Mouse (Mus musculus) megakaryocyte, embryonic 14.5 days (primary cell): ENCODE measurements at regions not wholly inside any gene's neighbourhood (a gene's known extent, or its start where the extent isn't known, plus 50 kb on each side); places are given as distances from the start of the nearest gene placed in this dataset.

Source experiments
- H3K27me3 ChIP-seq: replicated peaks from 2 replicates; pipeline ENCODE3; 2012; ENCODE audit warnings: inconsistent platforms
- H3K36me3 ChIP-seq: replicated peaks from 2 replicates; pipeline ENCODE3; 2012; ENCODE audit warnings: low read length, inconsistent platforms, mixed read lengths
- H3K4me1 ChIP-seq: 2 replicates; pipeline ENCODE4 v1.6.1; 2012; ENCODE audit warnings: inconsistent platforms
- H3K4me3 ChIP-seq: replicated peaks from 2 replicates; pipeline ENCODE3; 2012; ENCODE audit warnings: moderate library complexity, mild to moderate bottlenecking, inconsistent platforms
- H3K9me3 ChIP-seq: 2 replicates; pipeline ENCODE4 v1.6.1; 2012; ENCODE audit warnings: inconsistent platforms
- FLI1 ChIP-seq: IDR thresholded peaks from 2 replicates; pipeline ENCODE4 v1.6.1; 2012; ENCODE audit warnings: low read length, inconsistent platforms, mixed read lengths
- GATA1 ChIP-seq: IDR thresholded peaks from 3 replicates; pipeline ENCODE4 v1.6.1; 2012; ENCODE audit warnings: mixed read lengths, low read length, inconsistent platforms, borderline replicate concordance

DNA sequence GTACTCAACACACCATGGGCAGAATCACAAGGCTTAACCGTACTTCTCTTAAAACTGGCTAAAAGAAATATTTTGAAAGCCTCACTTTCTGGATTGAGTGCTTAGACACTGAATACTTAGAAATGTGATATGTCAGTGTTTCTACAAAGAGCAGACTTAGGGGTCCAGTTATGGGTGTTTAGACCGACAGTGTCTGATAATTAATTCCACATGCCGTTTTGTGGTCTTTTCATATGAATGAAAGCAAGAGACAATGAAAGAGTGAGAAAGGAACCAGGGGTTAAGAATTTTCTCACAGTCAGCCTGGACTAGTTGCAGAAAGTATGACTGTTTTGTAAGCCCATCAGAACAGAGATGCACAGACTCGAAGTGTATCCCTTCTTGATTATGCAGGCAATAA lies 324.8 kb upstream of the Intu start:
- Histone ChIP-seq H3K27me3 (no peaks in the 10 kb centered on the region), H3K36me3 (no peaks in the 10 kb centered on the region), H3K4me1 (no peaks in the 10 kb centered on the region), H3K9me3 (0 out of 2 replicates have a peak, but pooled peaks cover 6% of the 10 kb centered on the region), H3K4me3 (no peak overlapping the region)
- TF ChIP-seq GATA1, result no peak
- no peak for TF ChIP-seq FLI1

DNA sequence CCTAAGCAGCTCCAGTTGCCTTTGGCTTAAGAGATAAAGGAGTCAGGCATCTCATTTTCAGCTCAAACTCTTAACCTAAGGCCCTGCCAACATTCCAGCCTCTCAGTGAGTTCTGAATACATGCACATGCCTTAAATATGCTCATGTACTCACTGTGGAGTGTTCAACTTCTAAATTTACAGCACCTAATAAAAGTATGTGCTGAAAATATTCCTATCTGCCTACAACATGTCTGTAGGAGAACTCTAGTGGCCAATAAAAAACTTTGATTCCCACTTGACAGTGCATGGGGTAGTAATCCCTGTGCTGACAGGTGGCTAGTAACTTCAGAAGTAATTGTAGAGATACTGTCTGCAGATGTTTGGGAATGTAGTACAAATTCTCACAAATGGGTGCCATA lies 319.3 kb upstream of the Intu start:
- H3K27me3 ChIP-seq, result no peaks in the 10 kb centered on the region
- no peaks in the 10 kb centered on the region for H3K36me3 ChIP-seq
- H3K9me3 ChIP-seq, result peaks cover 3% of the 10 kb centered on the region; the same call in 1 of the 2 replicates
- no peaks in the 10 kb centered on the region for H3K4me1 ChIP-seq
- no peak for TF ChIP-seq GATA1
- TF ChIP-seq FLI1, result no peak
- no peak overlapping the region for H3K4me3 ChIP-seq

DNA sequence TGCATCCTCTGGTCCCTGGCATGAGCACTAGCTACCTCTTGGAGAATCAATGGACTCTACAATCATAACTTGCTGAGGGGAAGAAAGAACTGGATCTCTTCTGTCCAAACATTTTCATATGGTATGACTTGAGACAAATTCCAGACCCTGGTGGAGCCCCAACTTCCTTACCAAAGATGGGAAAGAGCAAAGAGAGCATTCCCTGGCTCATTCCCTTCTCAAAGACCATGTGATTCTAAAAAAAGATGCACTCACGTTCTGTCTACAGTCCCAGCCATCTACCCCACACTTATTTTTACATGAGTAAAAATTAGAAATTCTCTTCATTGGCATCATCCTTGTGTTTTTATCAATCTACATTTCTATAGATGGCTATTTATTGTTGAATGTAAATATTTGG lies 304.3 kb upstream of the Intu start:
- H3K9me3 ChIP-seq, result no peaks in the 10 kb centered on the region
- TF ChIP-seq FLI1 (no peak), GATA1 (no peak)
- H3K4me3 ChIP-seq, result no peak overlapping the region
- no peaks in the 10 kb centered on the region for H3K4me1 ChIP-seq
- H3K27me3 ChIP-seq, result no peaks in the 10 kb centered on the region
- no peaks in the 10 kb centered on the region for H3K36me3 ChIP-seq

DNA sequence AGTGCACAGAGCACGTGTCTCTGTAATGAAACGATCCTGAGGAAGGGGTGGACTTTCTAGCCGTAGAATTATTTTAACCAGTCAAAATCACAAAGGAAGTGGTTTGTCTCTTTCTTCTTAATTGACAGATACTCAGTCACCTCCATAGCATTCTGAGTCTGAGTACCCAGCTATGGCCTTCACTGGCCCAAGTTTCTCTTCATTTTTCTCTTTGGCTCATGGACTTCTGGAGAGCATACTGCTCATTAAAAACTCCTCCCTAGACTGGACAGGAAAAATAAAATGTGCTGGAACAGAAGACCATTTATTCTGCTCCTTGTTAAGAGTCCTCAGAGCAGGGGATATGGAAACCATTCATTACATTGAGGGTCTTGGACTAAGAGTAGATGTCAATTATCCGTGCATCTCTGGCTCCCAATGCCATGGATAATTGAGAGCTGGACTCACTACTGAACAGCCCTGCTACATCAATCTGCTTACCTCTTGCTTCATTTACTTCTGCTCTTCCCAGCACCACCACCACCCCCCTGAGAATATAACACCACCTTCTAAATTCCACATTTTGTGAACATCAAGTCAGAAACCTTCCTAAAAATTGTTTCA lies 287.5 kb upstream of the Intu start:
- Histone ChIP-seq H3K27me3 (no peaks in the 10 kb centered on the region), H3K4me3 (no peak overlapping the region), H3K9me3 (peaks cover 7% of the 10 kb centered on the region; the same call in 1 of the 2 replicates), H3K36me3 (no peaks in the 10 kb centered on the region), H3K4me1 (no peaks in the 10 kb centered on the region)
- TF ChIP-seq FLI1 (no peak), GATA1 (no peak)

DNA sequence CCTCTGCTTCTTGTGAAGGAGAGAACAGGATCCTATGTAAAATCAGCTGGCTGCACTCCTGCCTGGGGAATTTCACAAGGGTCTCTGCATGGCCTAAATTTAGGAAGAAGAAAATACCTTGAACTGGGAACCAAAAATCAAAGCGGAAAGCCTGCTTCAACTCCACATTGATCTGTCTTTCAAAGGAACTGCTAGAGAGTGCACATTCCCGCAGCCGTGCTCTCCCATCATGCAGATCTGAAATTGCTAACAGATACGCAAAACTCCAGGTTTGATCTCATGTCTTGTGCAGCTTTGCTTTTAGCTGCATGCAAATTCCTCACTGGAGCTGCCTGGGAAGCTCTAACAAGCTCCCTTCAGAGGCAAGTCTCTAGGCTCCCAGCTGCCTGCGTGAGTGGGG lies 276.7 kb upstream of the Intu start:
- Histone ChIP-seq H3K36me3 (no peaks in the 10 kb centered on the region), H3K27me3 (no peaks in the 10 kb centered on the region), H3K9me3 (no peaks in the 10 kb centered on the region), H3K4me1 (no peaks in the 10 kb centered on the region), H3K4me3 (no peak overlapping the region)
- no peak for TF ChIP-seq FLI1
- TF ChIP-seq GATA1, result no peak

DNA sequence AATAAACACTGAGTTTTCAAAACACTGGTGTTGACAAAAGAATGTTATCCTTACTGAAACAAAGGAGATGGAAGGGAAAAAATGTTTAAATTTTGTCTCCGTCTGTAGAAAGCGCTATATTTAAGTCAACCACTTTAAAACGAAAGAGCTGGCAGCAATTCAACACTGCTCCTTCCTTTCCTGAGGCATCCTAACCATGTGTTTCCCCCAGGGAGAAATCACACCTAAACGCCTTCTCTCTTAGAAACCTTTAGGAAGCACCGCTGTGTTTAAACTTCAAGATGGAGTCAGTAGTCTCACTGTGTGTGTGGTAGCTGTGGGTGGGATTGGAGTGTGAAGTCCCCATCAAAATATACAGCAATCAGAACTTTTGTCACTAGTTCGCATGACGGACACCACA lies 268.6 kb upstream of the Intu start:
- Histone ChIP-seq H3K4me1 (no peaks in the 10 kb centered on the region), H3K4me3 (no peak overlapping the region)

DNA sequence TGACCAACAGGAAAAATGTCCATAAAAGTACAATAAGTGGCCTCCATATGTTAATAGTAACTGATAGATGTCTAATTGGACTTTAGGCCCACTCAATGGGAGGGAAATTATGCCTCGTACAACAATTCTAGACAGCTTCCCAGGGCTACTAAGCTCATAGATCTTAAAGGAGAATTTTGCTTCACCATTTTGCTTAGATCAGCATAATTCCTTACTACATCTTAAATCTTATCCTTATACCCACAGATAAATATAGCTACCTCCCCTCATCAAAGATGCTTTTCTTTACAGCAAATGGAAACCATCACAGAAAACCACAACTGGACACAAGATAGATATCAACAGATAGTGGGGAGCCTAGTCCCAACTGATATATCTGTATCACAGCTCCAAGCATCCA lies 263.6 kb upstream of the Intu start:
- Histone ChIP-seq H3K36me3 (no peaks in the 10 kb centered on the region), H3K9me3 (no peaks in the 10 kb centered on the region), H3K4me1 (no peaks in the 10 kb centered on the region), H3K4me3 (no peak overlapping the region), H3K27me3 (no peaks in the 10 kb centered on the region)
- TF ChIP-seq FLI1, result no peak
- TF ChIP-seq GATA1, result no peak

More for the DNA sequence above, 268.6 kb upstream of the Intu start:
- Histone ChIP-seq H3K9me3 (no peaks in the 10 kb centered on the region), H3K27me3 (no peaks in the 10 kb centered on the region), H3K36me3 (no peaks in the 10 kb centered on the region)
- no peak for TF ChIP-seq FLI1
- TF ChIP-seq GATA1, result no peak

DNA sequence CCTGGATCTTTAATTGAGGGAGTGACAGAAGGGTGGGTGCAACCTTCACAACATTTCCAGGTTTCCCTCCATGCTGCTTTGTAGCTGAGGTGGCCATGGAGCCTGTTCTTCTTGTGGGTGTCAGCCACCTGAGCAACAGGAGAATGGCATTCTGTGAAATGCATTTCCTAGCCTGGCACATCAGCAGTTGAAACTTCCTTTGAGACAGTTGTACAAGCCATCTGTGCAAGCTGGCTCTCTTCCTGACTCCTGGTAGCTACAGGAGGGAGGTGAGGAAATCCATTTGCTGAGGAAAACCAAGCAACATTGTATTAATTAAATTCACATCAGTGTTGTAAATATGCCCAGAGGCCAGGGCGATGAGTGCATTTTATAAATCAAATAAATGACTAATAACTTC lies 248.2 kb upstream of the Intu start:
- no peaks in the 10 kb centered on the region for H3K4me1 ChIP-seq
- H3K36me3 ChIP-seq, result no peaks in the 10 kb centered on the region
- H3K4me3 ChIP-seq, result no peak overlapping the region
- TF ChIP-seq GATA1 (no peak), FLI1 (no peak)
- no peaks in the 10 kb centered on the region for H3K27me3 ChIP-seq
- no peaks in the 10 kb centered on the region for H3K9me3 ChIP-seq

DNA sequence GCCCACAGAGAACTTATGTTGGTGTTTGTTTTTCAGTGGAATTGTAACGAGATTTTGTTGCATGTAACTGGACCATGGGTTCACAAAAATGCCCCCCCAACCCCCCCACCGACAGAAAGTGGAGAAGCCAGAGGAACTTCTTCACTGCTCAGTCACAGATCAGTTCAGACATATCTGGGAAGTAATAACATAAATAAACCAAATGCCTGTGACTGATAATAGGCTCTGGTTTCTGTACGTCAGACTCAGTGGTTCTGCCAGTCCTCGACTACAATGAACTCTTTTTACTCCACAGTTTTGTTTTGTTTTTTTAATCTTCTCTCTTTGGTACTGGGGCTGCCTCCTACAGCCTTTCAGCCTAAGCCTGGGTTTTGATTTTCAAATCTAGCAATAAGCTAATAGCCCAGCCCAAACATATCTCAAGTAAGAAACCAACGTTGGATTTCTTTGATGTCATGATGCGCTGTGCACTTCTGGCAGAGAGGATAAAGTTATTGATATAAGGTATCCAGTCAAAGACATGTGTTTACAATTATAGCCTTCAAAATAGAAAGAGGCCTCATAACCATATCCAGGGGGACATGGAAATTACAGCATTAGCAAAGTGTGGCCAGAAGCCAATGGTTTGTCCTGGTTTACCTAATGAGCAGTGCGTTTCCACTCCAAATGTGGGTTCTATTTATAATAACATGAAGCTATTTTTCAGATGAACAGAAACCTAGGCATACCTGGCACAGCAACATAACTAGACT lies 244.0 kb upstream of the Intu start:
- Histone ChIP-seq H3K36me3 (no peaks in the 10 kb centered on the region), H3K9me3 (no peaks in the 10 kb centered on the region)
- TF ChIP-seq GATA1 (no peak), FLI1 (no peak)

DNA sequence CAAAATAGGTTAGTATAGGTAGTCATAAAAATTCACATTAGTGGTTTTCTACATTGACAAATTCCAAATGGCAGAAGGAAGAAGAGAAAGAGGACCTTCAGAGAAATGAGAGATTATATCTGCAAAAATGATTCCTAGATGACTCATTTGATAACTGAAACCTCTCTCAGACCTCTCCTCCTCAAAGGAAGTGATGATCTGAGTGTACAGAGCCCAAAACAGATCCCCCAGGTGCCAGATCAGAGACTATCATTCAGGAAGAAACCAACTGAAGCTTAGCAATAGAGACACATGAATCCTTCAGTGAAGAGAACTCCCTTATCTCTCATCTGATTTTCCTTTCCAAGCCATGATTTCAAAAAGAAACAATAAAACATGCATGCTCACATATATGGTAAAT lies 234.0 kb upstream of the Intu start:
- H3K27me3 ChIP-seq, result no peaks in the 10 kb centered on the region
- H3K4me1 ChIP-seq, result no peaks in the 10 kb centered on the region
- no peak for TF ChIP-seq GATA1
- no peak for TF ChIP-seq FLI1
- no peak overlapping the region for H3K4me3 ChIP-seq
- 0 out of 2 replicates have a peak, but pooled peaks cover 3% of the 10 kb centered on the region for H3K9me3 ChIP-seq
- no peaks in the 10 kb centered on the region for H3K36me3 ChIP-seq

More for the DNA sequence above, 244.0 kb upstream of the Intu start:
- Histone ChIP-seq H3K4me1 (no peaks in the 10 kb centered on the region), H3K4me3 (no peak overlapping the region), H3K27me3 (no peaks in the 10 kb centered on the region)
